Mouse (Mus musculus) ES-Bruce4 (cell line): ENCODE data around the gene Keg1.

Experiments
- CTCF ChIP-seq: IDR thresholded peaks from one replicate; pipeline ENCODE4 v1.8.1; 2011; ENCODE audit warnings: low read depth, low read length
- EP300 ChIP-seq: IDR thresholded peaks from 2 replicates; pipeline ENCODE4 v1.6.1; 2011; ENCODE audit warnings: low read depth, low read length; ENCODE audit not compliant: insufficient read depth
- POLR2A ChIP-seq: IDR thresholded peaks from one replicate; pipeline ENCODE4 v1.8.1; 2011; ENCODE audit warnings: low read length; ENCODE audit not compliant: insufficient read depth

GRCm38 (mm10) chr19:12731950-12732349, 36.4 kb downstream of the Keg1 start:
- no peak for TF ChIP-seq POLR2A
- no peak for TF ChIP-seq CTCF
- no peak for TF ChIP-seq EP300
